Mouse (Mus musculus) adrenal gland, adult 8-10 months (tissue): ENCODE results near the gene Zbtb12. TPM values are rescaled to one million over a fixed set of nuclear protein-coding genes. Genes with fewer than 3 reads are reported as not detected.

Source experiments
- microRNA-seq, 2 experiments: library from miRNA; unstranded; fragments of <30 nt; microRNA quantifications; one replicate each; pipeline ENCODE4 v1.2.0; 2022
- total RNA-seq, 4 experiments: library from RNA; stranded (reverse); gene quantifications; 2 replicates each; pipeline ENCODE4 v1.2.4; 2022

Zbtb12 gene
- total RNA-seq, 4 experiments from 2014 or later, result 15.0 to 21.0 (median 18.0) TPM

Small RNA genes lying within 50 kb of the gene (microRNA-seq; reads per million reads assigned to microRNA genes)
- gene Mir6970, result 0.18 to 0.50 reads per million in 2 experiments
- gene Mir6971, result 2.2 to 3.7 reads per million in 2 experiments
- 0 to 0.18 reads per million in 2 experiments for gene Mir6972

Other genes starting within 250 kb of the Zbtb12 start
- 10 to 100 TPM in 3 of 4 experiments, 1 to 10 TPM in 1; 7.0 to 36.3 (median 20.6) TPM for gene Prrt1, start 249.9 kb upstream of the Zbtb12 start, total RNA-seq
- 10 to 100 TPM; 13.0 to 15.5 (median 15.1) TPM for gene Fkbpl, start 234.7 kb upstream of the Zbtb12 start, total RNA-seq
- 10 to 100 TPM; 47.1 to 56.6 (median 51.1) TPM for gene Atf6b, start 232.3 kb upstream of the Zbtb12 start, total RNA-seq
- gene Tnxb, start 208.9 kb upstream of the Zbtb12 start, total RNA-seq, result 10 to 100 TPM; 27.6 to 54.1 (median 41.4) TPM
- gene C4b, start 135.6 kb upstream of the Zbtb12 start, total RNA-seq, result 100 to 1,000 TPM; 116 to 180 (median 142) TPM
- over 10,000 TPM in 2 of 4 experiments, 1,000 to 10,000 TPM in 2; 6,868 to 18,233 (median 12,184) TPM for gene Cyp21a1, start 74.9 kb upstream of the Zbtb12 start, total RNA-seq
- 10 to 100 TPM; 43.2 to 75.9 (median 64.6) TPM for gene Stk19, start 42.5 kb upstream of the Zbtb12 start, total RNA-seq
- 10 to 100 TPM; 48.2 to 76.5 (median 67.0) TPM for gene Dxo, start 42.5 kb upstream of the Zbtb12 start, total RNA-seq
- 10 to 100 TPM; 67.2 to 85.0 (median 83.5) TPM for gene Skiv2l, start 29.3 kb upstream of the Zbtb12 start, total RNA-seq
- gene Nelfe, start 29.1 kb upstream of the Zbtb12 start, total RNA-seq, result 10 to 100 TPM; 41.7 to 59.8 (median 53.8) TPM
- gene Cfb, start 17.0 kb upstream of the Zbtb12 start, total RNA-seq, result 10 to 100 TPM in 3 of 4 experiments, 1 to 10 TPM in 1; 9.5 to 29.5 (median 17.1) TPM
- under 1 TPM in 1 of 4 experiments, not detected in 3; 0.89 TPM for gene Gm20547, start 2.6 kb downstream of the Zbtb12 start, total RNA-seq
- 100 to 1,000 TPM in 3 of 4 experiments, 10 to 100 TPM in 1; 86.8 to 164 (median 129) TPM for gene C2, start 18.8 kb downstream of the Zbtb12 start, total RNA-seq
- 100 to 1,000 TPM; 148 to 179 (median 173) TPM for gene Ehmt2, start 19.0 kb downstream of the Zbtb12 start, total RNA-seq
- gene Slc44a4, start 35.0 kb downstream of the Zbtb12 start, total RNA-seq, result 1 to 10 TPM in 2 of 4 experiments, under 1 TPM in 2; 0.73 to 1.8 (median 1.1) TPM
- 10 to 100 TPM; 27.3 to 39.4 (median 28.1) TPM for gene Neu1, start 51.8 kb downstream of the Zbtb12 start, total RNA-seq
- 100 to 1,000 TPM in 1 of 4 experiments, 10 to 100 TPM in 3; 24.5 to 115 (median 36.0) TPM for gene Hspa1b, start 79.8 kb downstream of the Zbtb12 start, total RNA-seq
- under 1 TPM in 1 of 4 experiments, not detected in 3; 0.73 TPM for gene Gm20481, start 90.4 kb downstream of the Zbtb12 start, total RNA-seq
- gene Hspa1a, start 92.7 kb downstream of the Zbtb12 start, total RNA-seq, result 10 to 100 TPM; 11.9 to 35.8 (median 14.4) TPM
- under 1 TPM; 0.14 to 0.25 (median 0.17) TPM for gene Hspa1l, start 93.2 kb downstream of the Zbtb12 start, total RNA-seq
- 10 to 100 TPM; 28.2 to 35.4 (median 30.1) TPM for gene Lsm2, start 102.4 kb downstream of the Zbtb12 start, total RNA-seq
- 10 to 100 TPM; 57.9 to 76.0 (median 67.7) TPM for gene Vars, start 121.5 kb downstream of the Zbtb12 start, total RNA-seq
- gene Vwa7, start 137.1 kb downstream of the Zbtb12 start, total RNA-seq, result 1 to 10 TPM in 2 of 4 experiments, under 1 TPM in 2; 0.75 to 1.8 (median 1.2) TPM
- gene Sapcd1, start 148.5 kb downstream of the Zbtb12 start, total RNA-seq, result 1 to 10 TPM in 2 of 4 experiments, under 1 TPM in 2; 0.91 to 2.8 (median 0.99) TPM
- 1 to 10 TPM in 3 of 4 experiments, under 1 TPM in 1; 0.73 to 4.0 (median 2.2) TPM for gene Msh5, start 167.3 kb downstream of the Zbtb12 start, total RNA-seq
- gene Clic1, start 170.5 kb downstream of the Zbtb12 start, total RNA-seq, result 100 to 1,000 TPM in 2 of 4 experiments, 10 to 100 TPM in 2; 83.2 to 134 (median 113) TPM
- 10 to 100 TPM; 12.4 to 29.5 (median 21.6) TPM for gene Ddah2, start 179.6 kb downstream of the Zbtb12 start, total RNA-seq
- not detected for gene Ly6g6c, start 185.9 kb downstream of the Zbtb12 start, total RNA-seq
- gene Mpig6b, start 186.7 kb downstream of the Zbtb12 start, total RNA-seq, result not detected
- gene Ly6g6e, start 197.4 kb downstream of the Zbtb12 start, total RNA-seq, result not detected
- under 1 TPM in 2 of 4 experiments, not detected in 2; 0.46 to 0.68 TPM for gene Ly6g6d, start 198.6 kb downstream of the Zbtb12 start, total RNA-seq
- not detected for gene Ly6g6f, start 206.1 kb downstream of the Zbtb12 start, total RNA-seq
- 100 to 1,000 TPM in 2 of 4 experiments, 10 to 100 TPM in 2; 79.4 to 124 (median 103) TPM for gene Abhd16a, start 209.8 kb downstream of the Zbtb12 start, total RNA-seq
- gene Ly6g5c, start 228.8 kb downstream of the Zbtb12 start, total RNA-seq, result not detected
- under 1 TPM in 3 of 4 experiments, not detected in 1; 0.38 to 0.91 (median 0.40) TPM for gene Ly6g5b, start 235.9 kb downstream of the Zbtb12 start, total RNA-seq
- gene Gpank1, start 242.0 kb downstream of the Zbtb12 start, total RNA-seq, result 10 to 100 TPM; 12.6 to 17.9 (median 14.5) TPM
- 100 to 1,000 TPM; 196 to 224 (median 222) TPM for gene Csnk2b, start 242.6 kb downstream of the Zbtb12 start, total RNA-seq
- gene D17H6S53E, start 246.9 kb downstream of the Zbtb12 start, total RNA-seq, result 10 to 100 TPM; 29.3 to 41.2 (median 39.6) TPM